Mouse (Mus musculus): ENCODE results near the gene Ptgr2. TPM values are rescaled to one million over a fixed set of nuclear protein-coding genes. Genes with fewer than 3 reads are reported as not detected.
A peak's percentile ranks its signal among the peaks of the same experiment; 100 is the strongest.
"Not testable (repeated sequence)": the region's sequence is repeated elsewhere in the genome, so short reads cannot be mapped to it uniquely, and the experiment has no call there.

Gene Ptgr2
- polyA plus RNA-seq, 1 experiment from 2014 or later: 13.0 TPM

GRCm38 (mm10) chr12:84316721-84317621 lies 31.9 kb downstream of the Ptgr2 start, which contains the start of gene Zfp410:
TSS of gene Zfp410 (plus strand) at chr12:84316852.
- no peaks in the 10 kb centered on the region for H3K27me3 ChIP-seq (replicated peaks; ENCODE audit: control insufficient read depth, insufficient read depth, low read length)
- DNase-seq (ENCODE audit: low spot score) (peak; percentile 89), ATAC-seq (peak; percentile 96)
- peak within 1 kb of the TSS; percentile 95 for H3K27ac ChIP-seq (ENCODE audit: low read depth, low read length)
- H3K4me3 ChIP-seq (ENCODE audit: low read depth, low read length): peak within 1 kb of the TSS; percentile 98
- peaks cover 12% of the 10 kb centered on the region for H3K4me1 ChIP-seq (ENCODE audit: control insufficient read depth, insufficient read depth, low read length)
- no peaks in the 10 kb centered on the region for H3K9me3 ChIP-seq (replicated peaks; ENCODE audit: control insufficient read depth, low read length)
- H3K36me3 ChIP-seq (ENCODE audit: control insufficient read depth, insufficient read depth, low read length): no peaks in the 10 kb centered on the region
- under 1% methylated on average over 77 of the region's 77 CpGs for WGBS
- H3K9ac ChIP-seq (ENCODE audit: low read length): peak within 1 kb of the TSS; percentile 97
- H3K4me2 ChIP-seq (ENCODE audit: low read length): peak within 1 kb of the TSS; percentile 89

DNA sequence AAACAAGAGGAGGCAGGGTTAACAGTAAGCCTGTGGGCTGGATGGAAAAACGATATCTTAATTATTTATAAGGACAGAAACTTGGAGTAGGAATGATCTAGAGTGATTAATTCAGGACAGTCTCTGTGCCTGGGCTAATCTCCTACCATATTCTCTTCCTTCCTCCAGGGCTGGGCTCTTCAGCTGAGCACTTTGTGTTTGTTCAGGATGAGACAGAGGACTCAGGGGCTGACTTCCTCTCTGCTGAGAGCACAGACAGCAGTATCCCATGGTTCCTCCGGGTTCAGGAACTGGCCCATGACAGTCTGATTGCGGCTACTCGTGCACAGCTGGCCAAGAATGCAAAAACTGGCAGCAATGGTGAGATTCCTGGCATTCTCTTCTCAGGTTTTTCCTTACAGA lies 42.1 kb downstream of the Ptgr2 start:
- no peak overlapping the region for H3K4me3 ChIP-seq (ENCODE audit: low read depth, low read length)
- H3K9ac ChIP-seq (ENCODE audit: low read length): no peak overlapping the region
- H3K36me3 ChIP-seq (ENCODE audit: control insufficient read depth, insufficient read depth, low read length): peaks cover 80% of the 10 kb centered on the region
- no peak for ATAC-seq
- H3K27ac ChIP-seq (ENCODE audit: low read depth, low read length): no peak overlapping the region
- no peaks in the 10 kb centered on the region for H3K4me1 ChIP-seq (ENCODE audit: control insufficient read depth, insufficient read depth, low read length)
- WGBS: 93% methylated on average over 4 of the region's 4 CpGs
- H3K27me3 ChIP-seq (replicated peaks; ENCODE audit: control insufficient read depth, insufficient read depth, low read length): no peaks in the 10 kb centered on the region
- H3K4me2 ChIP-seq (ENCODE audit: low read length): no peak overlapping the region
- no peaks in the 10 kb centered on the region for H3K9me3 ChIP-seq (replicated peaks; ENCODE audit: control insufficient read depth, low read length)
- no peak for DNase-seq (ENCODE audit: low spot score)

DNA sequence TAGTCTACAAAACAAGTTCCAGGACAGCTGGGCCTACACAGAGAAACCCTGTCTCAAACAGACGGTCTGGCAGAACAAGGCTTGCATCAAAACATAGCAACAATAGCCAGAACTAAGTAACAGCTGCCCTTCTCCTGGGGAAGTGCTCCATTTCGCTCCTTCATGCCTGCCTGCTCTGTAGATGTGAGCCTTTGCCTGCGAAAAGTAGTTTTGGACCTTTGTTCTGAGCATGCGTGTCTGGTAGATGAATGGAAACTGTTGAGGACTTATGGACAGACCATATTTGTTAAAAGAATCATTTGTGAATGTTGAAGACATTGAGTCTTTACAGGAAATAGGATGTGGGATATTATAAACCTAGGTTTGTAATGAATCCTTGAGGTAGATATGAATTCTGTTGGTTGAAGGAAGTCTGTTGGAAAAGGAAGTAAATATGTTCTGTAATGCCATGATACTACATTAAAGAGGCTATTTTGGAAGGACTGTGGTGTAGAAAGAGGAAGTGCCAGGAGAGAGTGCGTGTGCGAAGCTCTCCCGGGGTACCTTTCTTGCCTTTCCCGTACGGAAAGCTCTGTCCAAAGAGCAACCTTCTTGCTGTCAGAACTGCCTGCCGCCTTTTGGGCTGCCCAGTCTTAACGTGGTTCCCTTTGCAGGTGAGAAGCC lies 52.1 kb downstream of the Ptgr2 start:
- H3K36me3 ChIP-seq (ENCODE audit: control insufficient read depth, insufficient read depth, low read length): peaks cover 85% of the 10 kb centered on the region
- no peak for ATAC-seq
- H3K4me1 ChIP-seq (ENCODE audit: control insufficient read depth, insufficient read depth, low read length): no peaks in the 10 kb centered on the region
- no peak overlapping the region for H3K9ac ChIP-seq (ENCODE audit: low read length)
- no peak for DNase-seq (ENCODE audit: low spot score)
- no peak overlapping the region for H3K27ac ChIP-seq (ENCODE audit: low read depth, low read length)
- no peaks in the 10 kb centered on the region for H3K27me3 ChIP-seq (replicated peaks; ENCODE audit: control insufficient read depth, insufficient read depth, low read length)
- 93% methylated on average over 11 of the region's 11 CpGs for WGBS
- H3K9me3 ChIP-seq (replicated peaks; ENCODE audit: control insufficient read depth, low read length): no peaks in the 10 kb centered on the region
- no peak overlapping the region for H3K4me3 ChIP-seq (ENCODE audit: low read depth, low read length)
- no peak overlapping the region for H3K4me2 ChIP-seq (ENCODE audit: low read length)

- WGBS: 40% methylated on average over 2 of the region's 2 CpGs
- no peak overlapping the region for H3K9ac ChIP-seq (ENCODE audit: low read length)
- no peaks in the 10 kb centered on the region for H3K27me3 ChIP-seq (replicated peaks; ENCODE audit: control insufficient read depth, insufficient read depth, low read length)
- no peak overlapping the region for H3K4me2 ChIP-seq (ENCODE audit: low read length)
- no peak overlapping the region for H3K4me3 ChIP-seq (ENCODE audit: low read depth, low read length)
- DNase-seq (ENCODE audit: low spot score): peak; percentile 8
- H3K4me1 ChIP-seq (ENCODE audit: control insufficient read depth, insufficient read depth, low read length): no peaks in the 10 kb centered on the region
- H3K9me3 ChIP-seq (replicated peaks; ENCODE audit: control insufficient read depth, low read length): no peaks in the 10 kb centered on the region
- no peak for ATAC-seq
- peaks cover 74% of the 10 kb centered on the region for H3K36me3 ChIP-seq (ENCODE audit: control insufficient read depth, insufficient read depth, low read length)
- no peak overlapping the region for H3K27ac ChIP-seq (ENCODE audit: low read depth, low read length)
Observed at GRCm38 (mm10) chr12:84347192-84347591, 62.2 kb downstream of the Ptgr2 start.

GRCm38 (mm10) chr12:84358699-84359098 lies 73.7 kb downstream of the Ptgr2 start:
- Histone ChIP-seq H3K36me3 (ENCODE audit: control insufficient read depth, insufficient read depth, low read length) (peaks cover 32% of the 10 kb centered on the region), H3K4me1 (ENCODE audit: control insufficient read depth, insufficient read depth, low read length) (peaks cover 13% of the 10 kb centered on the region)
- H3K27me3 ChIP-seq (replicated peaks; ENCODE audit: control insufficient read depth, insufficient read depth, low read length); H3K27ac ChIP-seq (ENCODE audit: low read depth, low read length); H3K4me2 ChIP-seq (ENCODE audit: low read length); DNase-seq (ENCODE audit: low spot score); H3K9ac ChIP-seq (ENCODE audit: low read length); H3K4me3 ChIP-seq (ENCODE audit: low read depth, low read length); ATAC-seq; H3K9me3 ChIP-seq (replicated peaks; ENCODE audit: control insufficient read depth, low read length): not testable (repeated sequence)
- 83% methylated on average over 2 of the region's 2 CpGs for WGBS

DNA sequence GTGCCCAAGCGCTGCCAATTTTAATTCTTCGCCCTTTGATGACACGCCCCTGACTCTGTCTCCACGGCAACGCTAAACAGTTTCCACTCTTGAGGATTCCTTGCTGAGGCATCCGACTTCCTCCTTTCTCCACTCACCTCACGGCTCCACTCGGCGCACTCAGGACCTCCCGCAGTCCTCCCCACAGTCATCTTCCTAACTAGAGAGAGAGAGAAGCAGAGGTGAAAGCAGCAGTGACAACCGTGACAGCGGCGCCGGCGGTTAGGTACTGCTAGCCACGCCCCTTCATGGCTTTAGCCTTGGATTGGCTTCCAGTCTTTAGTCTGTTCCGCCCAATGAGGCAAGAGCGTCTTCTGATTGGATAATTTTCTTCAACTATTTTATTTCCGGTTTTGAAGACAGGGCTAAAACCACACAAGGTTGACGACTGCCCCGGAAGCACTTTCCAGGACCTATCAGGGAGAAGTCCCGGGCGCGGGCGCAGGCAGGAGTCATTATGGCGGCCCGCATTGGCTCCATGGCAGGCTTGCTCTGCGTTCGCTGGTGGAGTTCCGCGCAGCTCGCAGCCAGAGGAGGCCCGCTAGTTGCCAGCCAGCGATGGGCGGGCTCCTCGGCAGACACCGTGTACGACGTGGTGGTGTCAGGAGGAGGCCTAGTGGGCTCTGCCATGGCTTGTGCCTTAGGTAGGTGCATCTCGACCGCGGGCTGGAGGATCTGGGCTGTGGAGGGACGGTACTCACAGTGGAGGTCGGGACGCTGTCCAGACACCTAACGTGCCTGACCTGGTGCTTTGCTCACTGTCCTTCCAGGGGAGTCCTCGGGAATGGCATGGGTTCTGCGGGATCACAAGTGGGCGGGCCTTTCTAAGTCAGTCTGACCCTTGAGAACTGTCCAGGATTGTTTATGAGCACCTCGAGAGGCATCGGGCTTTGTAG lies 76.8 kb downstream of the Ptgr2 start, which contains the start of the genes Coq6 and Fam161b:
TSS of gene Coq6 (plus strand) at position 103 of the 935 bp plus-strand sequence.
TSS of gene Fam161b (minus strand) at position 279 of the 935 bp plus-strand sequence.
- Histone ChIP-seq H3K9me3 (replicated peaks; ENCODE audit: control insufficient read depth, low read length) (no peaks in the 10 kb centered on the region), H3K4me1 (ENCODE audit: control insufficient read depth, insufficient read depth, low read length) (peaks cover 13% of the 10 kb centered on the region), H3K36me3 (ENCODE audit: control insufficient read depth, insufficient read depth, low read length) (peaks cover 9% of the 10 kb centered on the region), H3K9ac (ENCODE audit: low read length) (peak within 1 kb of the TSS; percentile 87), H3K4me3 (ENCODE audit: low read depth, low read length) (peak within 1 kb of the TSS; percentile 97), H3K27ac (ENCODE audit: low read depth, low read length) (peak within 1 kb of the TSS; percentile 66), H3K4me2 (ENCODE audit: low read length) (peak within 1 kb of the TSS; percentile 88), H3K27me3 (replicated peaks; ENCODE audit: control insufficient read depth, insufficient read depth, low read length) (no peaks in the 10 kb centered on the region)
- under 1% methylated on average over 51 of the region's 51 CpGs for WGBS
- DNase-seq (ENCODE audit: low spot score): peak; percentile 100
- peak; percentile 99 for ATAC-seq

- Histone ChIP-seq H3K27ac (ENCODE audit: low read depth, low read length) (no peak overlapping the region), H3K36me3 (ENCODE audit: control insufficient read depth, insufficient read depth, low read length) (peaks cover 5% of the 10 kb centered on the region), H3K4me2 (ENCODE audit: low read length) (peak overlapping the region; percentile 88), H3K9me3 (replicated peaks; ENCODE audit: control insufficient read depth, low read length) (no peaks in the 10 kb centered on the region), H3K4me3 (ENCODE audit: low read depth, low read length) (peak overlapping the region; percentile 97), H3K27me3 (replicated peaks; ENCODE audit: control insufficient read depth, insufficient read depth, low read length) (no peaks in the 10 kb centered on the region), H3K4me1 (ENCODE audit: control insufficient read depth, insufficient read depth, low read length) (peaks cover 13% of the 10 kb centered on the region), H3K9ac (ENCODE audit: low read length) (no peak overlapping the region; the same call in 1 of the 2 replicates)
- no peak for ATAC-seq
- no peak for DNase-seq (ENCODE audit: low spot score)
- WGBS: 77% methylated on average over 2 of the region's 2 CpGs
Observed at GRCm38 (mm10) chr12:84362872-84363271, 77.8 kb downstream of the Ptgr2 start.

GRCm38 (mm10) chr12:84364291-84364690 lies 79.3 kb downstream of the Ptgr2 start:
- no peaks in the 10 kb centered on the region for H3K9me3 ChIP-seq (replicated peaks; ENCODE audit: control insufficient read depth, low read length)
- ATAC-seq (no peak), DNase-seq (ENCODE audit: low spot score) (no peak)
- WGBS: 91% methylated on average over 9 of the region's 9 CpGs
- peaks cover 19% of the 10 kb centered on the region for H3K36me3 ChIP-seq (ENCODE audit: control insufficient read depth, insufficient read depth, low read length)
- H3K4me1 ChIP-seq (ENCODE audit: control insufficient read depth, insufficient read depth, low read length): peaks cover 13% of the 10 kb centered on the region
- H3K9ac ChIP-seq (ENCODE audit: low read length): no peak overlapping the region
- no peak overlapping the region for H3K4me2 ChIP-seq (ENCODE audit: low read length)
- H3K27me3 ChIP-seq (replicated peaks; ENCODE audit: control insufficient read depth, insufficient read depth, low read length): no peaks in the 10 kb centered on the region
- H3K27ac ChIP-seq (ENCODE audit: low read depth, low read length): no peak overlapping the region
- no peak overlapping the region for H3K4me3 ChIP-seq (ENCODE audit: low read depth, low read length)
